Mouse (Mus musculus) liver, postnatal 0 days (tissue): Measurements from ENCODE around the gene Psmb8. TPM values are rescaled to one million over a fixed set of nuclear protein-coding genes. Genes with fewer than 3 reads are reported as not detected.
A peak's percentile ranks its signal among the peaks of the same experiment; 100 is the strongest.

Source experiments
- ATAC-seq: fragments of 200-750 bp; cut with Nextera tagmentation; 2 replicates; pipeline ENCODE4 v1.8.0; 2017; ENCODE audit warnings: mild to moderate bottlenecking, moderate library complexity
- DNase-seq: peaks from one replicate; pipeline ENCODE4 v3.0.0-alpha.2; 2016
- H3K27ac ChIP-seq: fragments of 300-500 bp; sonication (generic); 2 replicates; pipeline ENCODE4 v1.5.1; 2014; ENCODE audit warnings: antibody characterized with exemption, moderate library complexity, mild to moderate bottlenecking, low read depth
- H3K27me3 ChIP-seq: fragments of 300-500 bp; sonication (generic); 2 replicates; pipeline ENCODE4 v1.6.1; 2014; ENCODE audit warnings: low read length, control low read depth, mixed read lengths; ENCODE audit not compliant: insufficient read depth
- H3K36me3 ChIP-seq: fragments of 300-500 bp; sonication (generic); replicated peaks from 2 replicates; pipeline ENCODE4 v1.6.1; 2014; ENCODE audit warnings: mild to moderate bottlenecking, control low read depth, low read length, moderate library complexity, mixed read lengths; ENCODE audit not compliant: insufficient read depth
- H3K4me1 ChIP-seq: fragments of 300-500 bp; sonication (generic); 2 replicates; pipeline ENCODE4 v1.6.1; 2014; ENCODE audit warnings: antibody characterized with exemption, mild to moderate bottlenecking, control low read depth; ENCODE audit not compliant: insufficient read depth
- H3K4me2 ChIP-seq: fragments of 300-500 bp; sonication (generic); 2 replicates; pipeline ENCODE4 v1.6.1; 2014; ENCODE audit warnings: low read depth, mild to moderate bottlenecking, low read length, moderate library complexity, mixed read lengths
- H3K4me3 ChIP-seq: fragments of 300-500 bp; sonication (generic); 2 replicates; pipeline ENCODE4 v1.5.1; 2014; ENCODE audit warnings: low read depth, low read length
- H3K9ac ChIP-seq: fragments of 300-500 bp; sonication (generic); replicated peaks from 2 replicates; pipeline ENCODE4 v1.6.1; 2014; ENCODE audit warnings: mild to moderate bottlenecking, moderate library complexity
- H3K9me3 ChIP-seq: fragments of 300-500 bp; sonication (generic); 2 replicates; pipeline ENCODE4 v1.6.1; 2016; ENCODE audit warnings: mild to moderate bottlenecking, control low read depth, low read length, mixed read lengths
- CTCF ChIP-seq: sonication (generic); IDR thresholded peaks from 2 replicates; pipeline ENCODE4 v1.5.1; 2016; ENCODE audit warnings: antibody characterized with exemption, low read depth
- EP300 ChIP-seq: IDR thresholded peaks from 2 replicates; pipeline ENCODE4 v1.6.1; 2016; ENCODE audit warnings: antibody characterized with exemption, low read depth, mild to moderate bottlenecking
- WGBS: fragments of 180-500 bp; shearing (Covaris S2); extraction: QIAGEN DNeasy Blood & Tissue Kit; methylation state at CpG from one replicate; pipeline ENCODE4 v1.1.7; 2014; ENCODE audit not compliant: insufficient replicate concordance; 5-methylcytosine and 5-hydroxymethylcytosine counted together
- polyA plus RNA-seq: library from polyadenylated mRNA; unstranded; fragments of >200 nt; fragmentation: Nextera tagmentation; extraction: Ambion mirVana; gene quantifications from 2 replicates; pipeline ENCODE4 v1.2.1, GENCODE M21; 2015

Gene Psmb8
- polyA plus RNA-seq, 1 experiment from 2014 or later, result 49.7 TPM

GRCm38 (mm10) chr17:34205746-34206176 is 8.2 kb downstream of the Psmb8 start:
- peak; percentile 37 for DNase-seq
- Histone ChIP-seq H3K9ac (peak overlapping the region; percentile 83), H3K27ac (peak overlapping the region; percentile 69)

GRCm38 (mm10) chr17:34206731-34207130 is 9.2 kb downstream of the Psmb8 start:
- Histone ChIP-seq H3K9ac (no peak overlapping the region), H3K27me3 (no peaks in the 10 kb centered on the region), H3K4me3 (no peak overlapping the region), H3K4me2 (no peak overlapping the region), H3K9me3 (no peaks in the 10 kb centered on the region), H3K4me1 (peaks cover 7% of the 10 kb centered on the region), H3K36me3 (no peaks in the 10 kb centered on the region; the same call in 1 of the 2 replicates), H3K27ac (no peak overlapping the region)
- TF ChIP-seq CTCF (no peak), EP300 (no peak)
- WGBS, result 83% methylated on average over 5 of the region's 5 CpGs
- ATAC-seq, result no peak
- no peak for DNase-seq

More at GRCm38 (mm10) chr17:34205746-34206176, 8.2 kb downstream of the Psmb8 start:
- H3K9me3 ChIP-seq, result no peaks in the 10 kb centered on the region
- H3K27me3 ChIP-seq, result no peaks in the 10 kb centered on the region
- H3K4me2 ChIP-seq, result peak overlapping the region; percentile 97
- peaks cover 7% of the 10 kb centered on the region for H3K4me1 ChIP-seq
- H3K36me3 ChIP-seq, result no peaks in the 10 kb centered on the region; the same call in 1 of the 2 replicates
- WGBS, result 14% methylated on average over 9 of the region's 9 CpGs
- H3K4me3 ChIP-seq, result peak overlapping the region; percentile 89
- peak; percentile 58 for ATAC-seq
- TF ChIP-seq CTCF (peak; percentile 83), EP300 (no peak)

- Histone ChIP-seq H3K9ac (no peak overlapping the region), H3K36me3 (peaks cover under 1% of the 10 kb centered on the region; the same call in 1 of the 2 replicates), H3K27me3 (no peaks in the 10 kb centered on the region), H3K9me3 (no peaks in the 10 kb centered on the region), H3K4me3 (no peak overlapping the region), H3K27ac (no peak overlapping the region), H3K4me2 (no peak overlapping the region), H3K4me1 (peaks cover 7% of the 10 kb centered on the region)
- DNase-seq (no peak), ATAC-seq (no peak)
- no peak for TF ChIP-seq EP300
- no peak for TF ChIP-seq CTCF
- WGBS, result 56% methylated on average over 3 of the region's 3 CpGs
These were observed 9.9 kb downstream of the Psmb8 start for GRCm38 (mm10) chr17:34207456-34207855.

GRCm38 (mm10) chr17:34207866-34208265 is 10.3 kb downstream of the Psmb8 start:
- peaks cover 7% of the 10 kb centered on the region for H3K4me1 ChIP-seq
- H3K4me3 ChIP-seq, result no peak overlapping the region
- H3K27me3 ChIP-seq, result no peaks in the 10 kb centered on the region
- H3K36me3 ChIP-seq, result peaks cover 3% of the 10 kb centered on the region
- ATAC-seq (no peak), DNase-seq (no peak)
- TF ChIP-seq EP300 (no peak), CTCF (no peak)
- no peak overlapping the region for H3K4me2 ChIP-seq
- 94% methylated on average over 9 of the region's 9 CpGs for WGBS
- H3K9ac ChIP-seq, result no peak overlapping the region
- H3K9me3 ChIP-seq, result no peaks in the 10 kb centered on the region
- H3K27ac ChIP-seq, result no peak overlapping the region

- Histone ChIP-seq H3K27ac (no peak overlapping the region), H3K9ac (no peak overlapping the region), H3K4me3 (no peak overlapping the region), H3K4me2 (no peak overlapping the region), H3K9me3 (no peaks in the 10 kb centered on the region), H3K36me3 (peaks cover 3% of the 10 kb centered on the region), H3K4me1 (peaks cover 7% of the 10 kb centered on the region), H3K27me3 (no peaks in the 10 kb centered on the region)
- WGBS, result 44% methylated on average over 10 of the region's 10 CpGs
- no peak for ATAC-seq
- TF ChIP-seq CTCF (no peak), EP300 (no peak)
- DNase-seq, result no peak
These were observed 10.9 kb downstream of the Psmb8 start for GRCm38 (mm10) chr17:34208421-34208820.

GRCm38 (mm10) chr17:34209680-34210079 is 12.2 kb downstream of the Psmb8 start:
- no peak overlapping the region for H3K4me3 ChIP-seq
- no peak overlapping the region for H3K27ac ChIP-seq
- DNase-seq (peak; percentile 43), ATAC-seq (no peak)
- 67% methylated on average over 3 of the region's 3 CpGs for WGBS
- no peaks in the 10 kb centered on the region for H3K27me3 ChIP-seq
- peaks cover 7% of the 10 kb centered on the region for H3K4me1 ChIP-seq
- no peak overlapping the region for H3K4me2 ChIP-seq
- peaks cover 9% of the 10 kb centered on the region for H3K36me3 ChIP-seq
- TF ChIP-seq CTCF (peak; percentile 64), EP300 (no peak)
- H3K9ac ChIP-seq, result no peak overlapping the region
- H3K9me3 ChIP-seq, result no peaks in the 10 kb centered on the region
